Mouse (Mus musculus) left cerebral cortex, postnatal 4 days (tissue): ENCODE results near the gene Ptpn23. TPM values are rescaled to one million over a fixed set of nuclear protein-coding genes. Genes with fewer than 3 reads are reported as not detected.

ENCODE experiments used
- total RNA-seq, 2 experiments: library from RNA; stranded (reverse); gene quantifications; 2 replicates each; pipeline ENCODE4 v1.2.3; 2021

Ptpn23 gene
- total RNA-seq, 2 experiments from 2014 or later = 66.7 to 73.3 TPM

Other genes with a start within 250 kb of the Ptpn23 start
- gene Cspg5, start 164.4 kb downstream of the Ptpn23 start, total RNA-seq = 100 to 1,000 TPM; 420 to 463 TPM
- 10 to 100 TPM; 12.5 to 19.3 TPM for gene Elp6, start 103.0 kb downstream of the Ptpn23 start, total RNA-seq
- 10 to 100 TPM; 96.7 to 99.5 TPM for gene Scap, start 74.9 kb downstream of the Ptpn23 start, total RNA-seq
- gene Ngp, start 11.5 kb upstream of the Ptpn23 start, total RNA-seq = under 1 TPM in 1 of 2 experiments, not detected in 1; 0.42 TPM
- 10 to 100 TPM; 48.9 to 52.4 TPM for gene Klhl18, start 68.5 kb upstream of the Ptpn23 start, total RNA-seq
- 1 to 10 TPM; 3.3 to 3.6 TPM for gene Kif9, start 68.7 kb upstream of the Ptpn23 start, total RNA-seq
- 10 to 100 TPM; 96.2 to 99.1 TPM for gene Setd2, start 124.4 kb upstream of the Ptpn23 start, total RNA-seq
- 1 to 10 TPM; 5.9 to 8.6 TPM for gene Nradd, start 216.2 kb upstream of the Ptpn23 start, total RNA-seq
- gene Nbeal2, start 245.9 kb upstream of the Ptpn23 start, total RNA-seq = 10 to 100 TPM; 13.0 to 14.6 TPM
- 10 to 100 TPM; 43.1 to 46.6 TPM for gene Ccdc12, start 248.3 kb upstream of the Ptpn23 start, total RNA-seq